Mouse (Mus musculus) urinary bladder, postnatal 4 days (tissue): ENCODE data around the gene Hypk.

Experiments
- DNase-seq, 2 experiments: peaks; one replicate each; pipeline ENCODE4 v3.0.0; 2021 to 2022; ENCODE audit warnings: low spot score in 2 of 2

The Hypk gene

GRCm38 (mm10) chr2:121505942-121506882, 53.1 kb downstream of the Hypk start, which contains the start of the genes Mfap1a and Wdr76:
Gene Mfap1a (minus strand): TSS chr2:121506665.
Gene Wdr76 (plus strand): TSS chr2:121506723.
- DNase-seq = peak; percentile 71 to 82

GRCm38 (mm10) chr2:121507173-121507950, 54.3 kb downstream of the Hypk start:
- no peak for DNase-seq

GRCm38 (mm10) chr2:121507951-121508330, 54.9 kb downstream of the Hypk start:
- no peak for DNase-seq
